Mouse (Mus musculus) monocyte, adult 5-6 weeks (primary cell): Measurements from ENCODE around the gene Ankrd9. TPM values are rescaled to one million over a fixed set of nuclear protein-coding genes. Genes with fewer than 3 reads are reported as not detected.

Experiments
- ATAC-seq: fragments of 153-309, 156-312 bp; replicated peaks from 2 replicates; pipeline ENCODE4 v1.8.0; 2017; ENCODE audit warnings: mild to moderate bottlenecking; ENCODE audit not compliant: low TSS enrichment, insufficient number of reproducible peaks, severe bottlenecking, poor library complexity, low FRiP score
- total RNA-seq: library from RNA; stranded (forward); fragments of 200-1000, 200-491, 200-594 nt; gene quantifications from 3 replicates; pipeline ENCODE4 v1.2.3, GENCODE M21; 2017

Gene Ankrd9
- total RNA-seq, 1 experiment from 2014 or later = 3.8 TPM

DNA sequence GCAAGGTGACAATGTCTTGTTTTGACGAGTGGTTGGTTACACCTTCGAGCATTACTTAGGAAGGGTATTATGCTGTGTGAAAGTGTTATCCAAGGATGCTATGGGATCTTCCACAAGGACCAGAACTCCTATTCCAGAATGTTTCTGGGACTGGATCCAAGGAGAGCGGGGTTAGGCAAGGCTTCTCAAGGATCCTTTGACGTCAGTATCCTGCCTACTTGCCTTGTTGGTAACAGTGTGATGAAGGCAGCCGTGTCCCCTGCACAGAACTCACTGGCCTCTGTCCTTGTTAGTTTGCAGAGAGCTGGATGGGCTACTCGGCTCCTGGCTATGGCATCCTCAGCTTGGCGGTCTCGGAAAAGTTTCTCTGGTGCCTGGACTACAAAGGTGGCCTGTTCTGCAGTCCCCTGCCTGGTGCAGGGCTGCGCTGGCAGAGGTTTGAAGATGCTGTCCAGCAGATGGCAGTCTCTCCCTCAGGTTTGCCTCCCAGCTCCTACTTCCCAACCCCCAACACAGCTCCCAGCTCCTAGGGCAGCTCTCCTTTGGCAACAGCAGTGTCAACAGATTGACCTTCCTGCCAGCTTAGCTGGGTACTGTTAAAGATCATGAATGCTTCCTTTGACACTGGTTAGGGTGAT lies 42.7 kb downstream of the Ankrd9 start:
- no peak for ATAC-seq

GRCm38 (mm10) chr12:110932820-110933219 lies 46.0 kb downstream of the Ankrd9 start:
- ATAC-seq = no peak

Other genes starting within 250 kb of the Ankrd9 start
- gene Wdr20, start 241.1 kb downstream of the Ankrd9 start, total RNA-seq = 42.6 to 73.3 TPM (median 57.7 TPM) in 3 replicates
- gene Mok, start 138.1 kb downstream of the Ankrd9 start, total RNA-seq = 0.10 to 0.32 TPM in 2 of 3 replicates, not detected in the other
- gene Zfp839, start 128.8 kb downstream of the Ankrd9 start, total RNA-seq = 6.5 to 11.1 TPM (median 9.0 TPM) in 3 replicates
- gene Cinp, start 89.9 kb downstream of the Ankrd9 start, total RNA-seq = 22.7 to 35.9 TPM (median 27.8 TPM) in 3 replicates
- gene Tecpr2, start 89.8 kb downstream of the Ankrd9 start, total RNA-seq = 3.7 to 4.9 TPM (median 3.8 TPM) in 3 replicates
- 12.4 to 20.5 TPM (median 14.2 TPM) in 3 replicates for gene Rcor1, start 60.3 kb upstream of the Ankrd9 start, total RNA-seq
- gene Traf3, start 187.3 kb upstream of the Ankrd9 start, total RNA-seq = 40.4 to 58.6 TPM (median 41.0 TPM) in 3 replicates
- gene 4930595D18Rik, start 205.5 kb upstream of the Ankrd9 start, total RNA-seq = 1.2 TPM in 1 of 3 replicates, not detected in the others